Comparison of ENCODE assay signal across 12 mouse cellular contexts in the genomic region with DNA sequence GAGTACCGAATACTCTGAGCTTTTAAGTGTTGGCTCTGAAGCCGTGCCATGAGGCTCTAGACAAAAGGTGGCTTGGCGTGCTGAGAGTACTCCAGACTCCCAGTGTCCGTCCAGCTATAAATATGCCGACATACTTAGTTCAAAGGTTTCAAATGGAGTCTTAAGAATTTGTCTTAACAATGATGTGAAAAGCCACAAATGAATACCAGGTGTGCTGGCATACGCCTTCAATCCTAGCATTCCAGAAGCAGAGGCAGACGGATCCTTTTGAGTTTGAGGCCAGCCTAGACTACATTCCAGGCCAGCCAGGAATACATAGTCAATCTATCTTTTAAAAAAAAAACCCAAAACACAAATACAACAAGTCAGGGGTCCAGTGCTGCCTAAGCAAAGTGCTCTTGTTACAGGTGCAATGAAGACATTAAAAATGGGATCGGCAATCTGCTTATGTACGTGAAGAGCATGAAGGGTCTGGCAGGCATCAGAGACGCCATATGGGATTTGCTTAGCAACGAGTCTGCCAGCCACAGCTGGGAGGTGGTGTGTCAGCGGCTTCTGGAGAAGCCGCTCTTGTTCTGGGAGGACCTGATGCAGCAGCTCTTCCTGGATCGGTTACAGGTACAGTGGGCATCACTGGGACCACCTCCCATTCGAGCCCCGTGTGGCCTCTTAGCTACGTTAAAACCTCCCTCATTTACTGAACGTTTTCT. TPM values are rescaled to one million over a fixed set of nuclear protein-coding genes. Genes with fewer than 3 reads are reported as not detected.
DNase-seq lines count a peak whose midpoint lies in the region; ATAC-seq and TF ChIP-seq lines count a peak whose summit lies in the region.
"Had no signal": no experiment of that assay in that cellular context is flagged by ENCODE, and none has a peak within 500 bp of the region (broad histone marks: within the 10 kb centered on the region; RNA-seq: fewer than 3 reads in every experiment).

No protein-coding gene starts in this region.

- no peak overlapping the region for H3K4me2 ChIP-seq in forebrain, embryonic 14.5 days (ENCODE audit: low read length)
- H3K4me2 ChIP-seq in forebrain, embryonic 13.5 days, result no peak overlapping the region
- H3K4me2 ChIP-seq in limb, embryonic 14.5 days (replicated peaks; ENCODE audit: low read depth, low read length, severe bottlenecking), result no peak overlapping the region
- no peak overlapping the region for H3K4me2 ChIP-seq in intestine, embryonic 16.5 days (ENCODE audit: low read depth, low read length)
- no peak overlapping the region for H3K4me2 ChIP-seq in midbrain, embryonic 13.5 days (replicated peaks)
- H3K4me2 ChIP-seq: kidney, embryonic 15.5 days; neural tube, embryonic 13.5 days had no signal

- no peaks in the 10 kb centered on the region for H3K9me3 ChIP-seq in forebrain, embryonic 14.5 days (replicated peaks; ENCODE audit: control insufficient read depth, low read length)
- no peaks in the 10 kb centered on the region for H3K9me3 ChIP-seq in forebrain, embryonic 13.5 days (replicated peaks)
- no peaks in the 10 kb centered on the region for H3K9me3 ChIP-seq in limb, embryonic 14.5 days (ENCODE audit: control insufficient read depth, low read length)
- no peaks in the 10 kb centered on the region for H3K9me3 ChIP-seq in intestine, embryonic 16.5 days (ENCODE audit: control insufficient read depth, low read length)
- no peaks in the 10 kb centered on the region for H3K9me3 ChIP-seq in midbrain, embryonic 13.5 days
- H3K9me3 ChIP-seq: kidney, embryonic 15.5 days; neural tube, embryonic 13.5 days had no signal

- H3K36me3 ChIP-seq in forebrain, embryonic 14.5 days (ENCODE audit: control insufficient read depth, insufficient read depth, low read length), result peaks cover 83% of the 10 kb centered on the region
- peaks cover 81% of the 10 kb centered on the region for H3K36me3 ChIP-seq in forebrain, embryonic 13.5 days (ENCODE audit: poor library complexity, severe bottlenecking)
- peaks cover 83% of the 10 kb centered on the region for H3K36me3 ChIP-seq in limb, embryonic 14.5 days (ENCODE audit: control insufficient read depth, insufficient read depth, low read length)
- peaks cover 44% of the 10 kb centered on the region for H3K36me3 ChIP-seq in intestine, embryonic 16.5 days (ENCODE audit: control insufficient read depth, insufficient read depth, low read length)
- H3K36me3 ChIP-seq in midbrain, embryonic 13.5 days, result peaks cover 82% of the 10 kb centered on the region

- 78% methylated on average over 18 of the region's 18 CpGs for WGBS in forebrain, embryonic 14.5 days
- WGBS in forebrain, embryonic 13.5 days, result 87% methylated on average over 18 of the region's 18 CpGs
- WGBS in lung, adult 2 months, result 73% methylated on average over 18 of the region's 18 CpGs
- 30% methylated on average over 18 of the region's 18 CpGs for WGBS in limb, embryonic 14.5 days
- 78% methylated on average over 18 of the region's 18 CpGs for WGBS in intestine, embryonic 16.5 days
- WGBS in midbrain, embryonic 13.5 days, result 90% methylated on average over 18 of the region's 18 CpGs

- H3K9ac ChIP-seq in forebrain, embryonic 14.5 days (ENCODE audit: low read length), result no peak overlapping the region
- H3K9ac ChIP-seq in forebrain, embryonic 13.5 days, result no peak overlapping the region
- no peak overlapping the region for H3K9ac ChIP-seq in limb, embryonic 14.5 days (ENCODE audit: low read depth, low read length, severe bottlenecking)
- H3K9ac ChIP-seq in intestine, embryonic 16.5 days (ENCODE audit: low read depth, low read length), result no peak overlapping the region
- H3K9ac ChIP-seq in midbrain, embryonic 13.5 days (replicated peaks), result no peak overlapping the region
- H3K9ac ChIP-seq: kidney, embryonic 15.5 days; neural tube, embryonic 13.5 days had no signal

- ATAC-seq in forebrain, embryonic 14.5 days, result no peak
- no peak for ATAC-seq in forebrain, embryonic 13.5 days
- no peak for ATAC-seq in limb, embryonic 14.5 days (ENCODE audit: low FRiP score, low read depth)
- ATAC-seq in intestine, embryonic 16.5 days, result no peak
- ATAC-seq in midbrain, embryonic 13.5 days, result no peak

- H3K27me3 ChIP-seq in forebrain, embryonic 14.5 days (replicated peaks; ENCODE audit: control insufficient read depth, insufficient read depth, low read length), result no peaks in the 10 kb centered on the region
- H3K27me3 ChIP-seq in forebrain, embryonic 13.5 days, result no peaks in the 10 kb centered on the region
- no peaks in the 10 kb centered on the region for H3K27me3 ChIP-seq in limb, embryonic 14.5 days (ENCODE audit: control insufficient read depth, insufficient read depth, low read length)
- no peaks in the 10 kb centered on the region for H3K27me3 ChIP-seq in intestine, embryonic 16.5 days (replicated peaks; ENCODE audit: control insufficient read depth, insufficient read depth, low read length)
- no peaks in the 10 kb centered on the region for H3K27me3 ChIP-seq in midbrain, embryonic 13.5 days
- H3K27me3 ChIP-seq: kidney, embryonic 15.5 days; neural tube, embryonic 13.5 days had no signal

- H3K4me1 ChIP-seq in forebrain, embryonic 14.5 days (ENCODE audit: control insufficient read depth, insufficient read depth, low read length), result peaks cover 4% of the 10 kb centered on the region; the same call in 1 of the 2 replicates
- peaks cover 16% of the 10 kb centered on the region for H3K4me1 ChIP-seq in forebrain, embryonic 13.5 days
- no peaks in the 10 kb centered on the region; the same call in 1 of the 2 replicates for H3K4me1 ChIP-seq in lung, adult 2 months (ENCODE audit: control insufficient read depth, insufficient read depth, low read length)
- H3K4me1 ChIP-seq in embryonic fibroblast, embryonic 13.5 days (ENCODE audit: control insufficient read depth, insufficient read depth, low read length), result peaks cover 15% of the 10 kb centered on the region
- H3K4me1 ChIP-seq in limb, embryonic 14.5 days (ENCODE audit: control insufficient read depth, insufficient read depth, low read length), result peaks cover 16% of the 10 kb centered on the region
- peaks cover 10% of the 10 kb centered on the region for H3K4me1 ChIP-seq in intestine, embryonic 16.5 days (ENCODE audit: control insufficient read depth, insufficient read depth, low read length)
- peaks cover 19% of the 10 kb centered on the region for H3K4me1 ChIP-seq in midbrain, embryonic 13.5 days (replicated peaks)

- DNase-seq in forebrain, embryonic 14.5 days (ENCODE audit: low spot score), result peak; percentile 76
- peak; percentile 39 for DNase-seq in lung, postnatal 36 days
- no peak for DNase-seq in lung, adult 2 months
- peak; percentile 73 for DNase-seq in limb, embryonic 14.5 days (ENCODE audit: low spot score)
- DNase-seq: heart, adult 2 months had no signal

- H3K27ac ChIP-seq in forebrain, embryonic 14.5 days (ENCODE audit: low read depth, low read length), result peak overlapping the region; percentile 6; the same call in 1 of the 2 replicates
- H3K27ac ChIP-seq in forebrain, embryonic 13.5 days, result no peak overlapping the region
- peak overlapping the region; percentile 72 for H3K27ac ChIP-seq in embryonic fibroblast, embryonic 13.5 days (ENCODE audit: insufficient read depth, low read length)
- peak overlapping the region; percentile 65 for H3K27ac ChIP-seq in limb, embryonic 14.5 days (replicated peaks; ENCODE audit: low read depth, low read length)
- H3K27ac ChIP-seq in intestine, embryonic 16.5 days (ENCODE audit: low read length), result no peak overlapping the region
- no peak overlapping the region for H3K27ac ChIP-seq in midbrain, embryonic 13.5 days
- H3K27ac ChIP-seq: heart, adult 2 months; kidney, embryonic 15.5 days; neural tube, embryonic 13.5 days had no signal

- H3K4me3 ChIP-seq in forebrain, embryonic 14.5 days (ENCODE audit: low read depth, low read length), result no peak overlapping the region
- H3K4me3 ChIP-seq in forebrain, embryonic 13.5 days, result no peak overlapping the region
- H3K4me3 ChIP-seq in lung, adult 2 months (replicated peaks; ENCODE audit: extremely low read depth, low read depth, low read length), result no peak overlapping the region
- H3K4me3 ChIP-seq in embryonic fibroblast, embryonic 13.5 days (ENCODE audit: insufficient read depth, low read length), result no peak overlapping the region
- H3K4me3 ChIP-seq in limb, embryonic 14.5 days (replicated peaks; ENCODE audit: low read length), result no peak overlapping the region
- no peak overlapping the region for H3K4me3 ChIP-seq in intestine, embryonic 16.5 days (ENCODE audit: low read length)
- H3K4me3 ChIP-seq in midbrain, embryonic 13.5 days (replicated peaks), result no peak overlapping the region
- H3K4me3 ChIP-seq: erythroblast, embryonic 14.5 days; heart, adult 2 months; kidney, embryonic 15.5 days; neural tube, embryonic 13.5 days had no signal

- no peak for TF ChIP-seq CTCF in lung, adult 2 months (IDR thresholded peaks at IDR 0.05; ENCODE audit: insufficient read depth, low read length)
- no peak for TF ChIP-seq CTCF in embryonic fibroblast, embryonic 13.5 days (IDR thresholded peaks at IDR 0.05; ENCODE audit: borderline replicate concordance, insufficient read depth, low read length)

- no peak for TF ChIP-seq POLR2A in lung, adult 2 months (IDR thresholded peaks at IDR 0.05; ENCODE audit: borderline replicate concordance, extremely low read depth, low read depth, low read length)
- no peak for TF ChIP-seq POLR2A in embryonic fibroblast, embryonic 13.5 days (IDR thresholded peaks at IDR 0.05; ENCODE audit: low read depth, low read length)
- no peak for TF ChIP-seq POLR2A in limb, embryonic 14.5 days (IDR thresholded peaks at IDR 0.05; ENCODE audit: borderline replicate concordance, extremely low read depth, insufficient read depth, insufficient read length)

RNA-seq across cellular contexts. Expression of gene Slc39a11, which starts 4.8 kb away (rescaled TPM):
- polyA plus RNA-seq in forebrain, embryonic 14.5 days (2014; fragmentation: Nextera tagmentation; extraction: Ambion mirVana), result 29.5 and 32.4 TPM in 2 replicates
- polyA plus RNA-seq in forebrain, embryonic 13.5 days (2015; fragmentation: Nextera tagmentation; extraction: Ambion mirVana), result 27.7 and 29.0 TPM in 2 replicates
- 15.3 and 16.9 TPM in 2 replicates for polyA plus RNA-seq in lung, adult 2 months (2012; rRNA removed)
- 21.1 and 21.4 TPM in 2 replicates for polyA plus RNA-seq in embryonic fibroblast, embryonic 13.5 days (2011; ENCODE audit: insufficient read length, low read depth, missing spikeins)
- polyA plus RNA-seq in limb, embryonic 14.5 days (2012; rRNA removed), result 17.2 and 21.3 TPM in 2 replicates
- polyA plus RNA-seq in limb, embryonic 14.5 days (2014; fragmentation: Nextera tagmentation; extraction: Ambion mirVana), result 24.5 and 26.9 TPM in 2 replicates
- polyA plus RNA-seq in intestine, embryonic 16.5 days (2015; fragmentation: Nextera tagmentation; extraction: Ambion mirVana), result 52.8 and 56.5 TPM in 2 replicates
- 29.8 and 31.2 TPM in 2 replicates for polyA plus RNA-seq in midbrain, embryonic 13.5 days (2015; fragmentation: Nextera tagmentation; extraction: Ambion mirVana)

RNA-seq across cellular contexts. Expression of gene Cog1, which starts 5.7 kb away (rescaled TPM):
- 28.8 and 33.9 TPM in 2 replicates for polyA plus RNA-seq in forebrain, embryonic 14.5 days (2014; fragmentation: Nextera tagmentation; extraction: Ambion mirVana)
- polyA plus RNA-seq in forebrain, embryonic 13.5 days (2015; fragmentation: Nextera tagmentation; extraction: Ambion mirVana), result 30.1 and 31.1 TPM in 2 replicates
- 43.9 and 45.9 TPM in 2 replicates for polyA plus RNA-seq in lung, adult 2 months (2012; rRNA removed)
- polyA plus RNA-seq in embryonic fibroblast, embryonic 13.5 days (2011; ENCODE audit: insufficient read length, low read depth, missing spikeins), result 38.1 and 41.1 TPM in 2 replicates
- 38.8 and 42.6 TPM in 2 replicates for polyA plus RNA-seq in limb, embryonic 14.5 days (2012; rRNA removed)
- polyA plus RNA-seq in limb, embryonic 14.5 days (2014; fragmentation: Nextera tagmentation; extraction: Ambion mirVana), result 26.7 and 30.9 TPM in 2 replicates
- polyA plus RNA-seq in intestine, embryonic 16.5 days (2015; fragmentation: Nextera tagmentation; extraction: Ambion mirVana), result 24.9 and 25.0 TPM in 2 replicates
- polyA plus RNA-seq in midbrain, embryonic 13.5 days (2015; fragmentation: Nextera tagmentation; extraction: Ambion mirVana), result 31.7 and 33.2 TPM in 2 replicates

RNA-seq across cellular contexts. Expression of gene Fam104a, which starts 29.2 kb away (rescaled TPM):
- polyA plus RNA-seq in forebrain, embryonic 14.5 days (2014; fragmentation: Nextera tagmentation; extraction: Ambion mirVana), result 53.2 and 53.7 TPM in 2 replicates
- 48.2 and 51.9 TPM in 2 replicates for polyA plus RNA-seq in forebrain, embryonic 13.5 days (2015; fragmentation: Nextera tagmentation; extraction: Ambion mirVana)
- 21.2 and 31.7 TPM in 2 replicates for polyA plus RNA-seq in lung, adult 2 months (2012; rRNA removed)
- 26.0 and 28.2 TPM in 2 replicates for polyA plus RNA-seq in embryonic fibroblast, embryonic 13.5 days (2011; ENCODE audit: insufficient read length, low read depth, missing spikeins)
- polyA plus RNA-seq in limb, embryonic 14.5 days (2012; rRNA removed), result 30.3 and 34.5 TPM in 2 replicates
- polyA plus RNA-seq in limb, embryonic 14.5 days (2014; fragmentation: Nextera tagmentation; extraction: Ambion mirVana), result 50.2 and 52.6 TPM in 2 replicates
- polyA plus RNA-seq in intestine, embryonic 16.5 days (2015; fragmentation: Nextera tagmentation; extraction: Ambion mirVana), result 40.5 and 41.7 TPM in 2 replicates
- 44.7 and 47.9 TPM in 2 replicates for polyA plus RNA-seq in midbrain, embryonic 13.5 days (2015; fragmentation: Nextera tagmentation; extraction: Ambion mirVana)

RNA-seq across cellular contexts. Expression of gene D11Wsu47e, which starts 29.5 kb away (rescaled TPM):
- polyA plus RNA-seq in forebrain, embryonic 14.5 days (2014; fragmentation: Nextera tagmentation; extraction: Ambion mirVana), result 27.0 and 28.4 TPM in 2 replicates
- polyA plus RNA-seq in forebrain, embryonic 13.5 days (2015; fragmentation: Nextera tagmentation; extraction: Ambion mirVana), result 20.6 and 21.7 TPM in 2 replicates
- polyA plus RNA-seq in lung, adult 2 months (2012; rRNA removed), result 6.2 and 7.1 TPM in 2 replicates
- 14.0 and 14.9 TPM in 2 replicates for polyA plus RNA-seq in embryonic fibroblast, embryonic 13.5 days (2011; ENCODE audit: insufficient read length, low read depth, missing spikeins)
- 26.8 and 27.5 TPM in 2 replicates for polyA plus RNA-seq in limb, embryonic 14.5 days (2012; rRNA removed)
- 20.9 and 29.5 TPM in 2 replicates for polyA plus RNA-seq in limb, embryonic 14.5 days (2014; fragmentation: Nextera tagmentation; extraction: Ambion mirVana)
- 13.8 and 14.5 TPM in 2 replicates for polyA plus RNA-seq in intestine, embryonic 16.5 days (2015; fragmentation: Nextera tagmentation; extraction: Ambion mirVana)
- polyA plus RNA-seq in midbrain, embryonic 13.5 days (2015; fragmentation: Nextera tagmentation; extraction: Ambion mirVana), result 21.4 and 26.7 TPM in 2 replicates

RNA-seq across cellular contexts. Expression of gene Sstr2, which starts 35.6 kb away (rescaled TPM):
- 71.9 and 75.2 TPM in 2 replicates for polyA plus RNA-seq in forebrain, embryonic 14.5 days (2014; fragmentation: Nextera tagmentation; extraction: Ambion mirVana)
- polyA plus RNA-seq in forebrain, embryonic 13.5 days (2015; fragmentation: Nextera tagmentation; extraction: Ambion mirVana), result 62.7 and 78.0 TPM in 2 replicates
- polyA plus RNA-seq in lung, adult 2 months (2012; rRNA removed), result 2.6 and 4.0 TPM in 2 replicates
- polyA plus RNA-seq in embryonic fibroblast, embryonic 13.5 days (2011; ENCODE audit: insufficient read length, low read depth, missing spikeins), result 0.23 and 0.86 TPM in 2 replicates
- 1.1 and 1.6 TPM in 2 replicates for polyA plus RNA-seq in limb, embryonic 14.5 days (2012; rRNA removed)
- 0.91 and 1.5 TPM in 2 replicates for polyA plus RNA-seq in limb, embryonic 14.5 days (2014; fragmentation: Nextera tagmentation; extraction: Ambion mirVana)
- 0.62 and 1.3 TPM in 2 replicates for polyA plus RNA-seq in intestine, embryonic 16.5 days (2015; fragmentation: Nextera tagmentation; extraction: Ambion mirVana)
- polyA plus RNA-seq in midbrain, embryonic 13.5 days (2015; fragmentation: Nextera tagmentation; extraction: Ambion mirVana), result 15.7 and 19.4 TPM in 2 replicates
- polyA plus RNA-seq: erythroblast, embryonic 14.5 days; heart, adult 2 months had no signal

Comparison
In these comparisons a context has a peak if more than half of its experiments do, and no peak if none do; other contexts are left out.
1. H3K27ac ChIP-seq: peak in forebrain, embryonic 14.5 days (single experiment), embryonic fibroblast, embryonic 13.5 days (single experiment) and limb, embryonic 14.5 days (single experiment); none in forebrain, embryonic 13.5 days (single experiment), intestine, embryonic 16.5 days (single experiment) and midbrain, embryonic 13.5 days (single experiment).